Mouse (Mus musculus): Measurements from ENCODE around the gene Tm4sf20. TPM values are rescaled to one million over a fixed set of nuclear protein-coding genes. Genes with fewer than 3 reads are reported as not detected.

Gene Tm4sf20
- polyA plus RNA-seq, 1 experiment from 2014 or later: not detected

GRCm38 (mm10) chr1:82743962-82744361 is 24.3 kb downstream of the Tm4sf20 start:
- Histone ChIP-seq H3K4me3 (no peak overlapping the region), H3K4me2 (no peak overlapping the region), H3K36me3 (peaks cover 34% of the 10 kb centered on the region), H3K9ac (no peak overlapping the region), H3K27ac (0 out of 2 replicates have a peak overlapping the region, but pooled peaks have one; percentile 27), H3K4me1 (replicated peaks) (peaks cover 4% of the 10 kb centered on the region; the same call in 1 of the 2 replicates), H3K27me3 (no peaks in the 10 kb centered on the region), H3K9me3 (replicated peaks) (no peaks in the 10 kb centered on the region)
- no peak for ATAC-seq (replicated peaks; ENCODE audit: insufficient number of reproducible peaks, insufficient read depth, low FRiP score, low read depth)
- WGBS: 77% methylated on average over 3 of the region's 3 CpGs

GRCm38 (mm10) chr1:82741539-82741938 is 26.7 kb downstream of the Tm4sf20 start:
- no peaks in the 10 kb centered on the region for H3K9me3 ChIP-seq (replicated peaks)
- WGBS: 79% methylated on average over 7 of the region's 7 CpGs
- no peaks in the 10 kb centered on the region for H3K27me3 ChIP-seq
- no peak overlapping the region for H3K27ac ChIP-seq
- H3K4me2 ChIP-seq: no peak overlapping the region
- no peak overlapping the region for H3K9ac ChIP-seq
- H3K36me3 ChIP-seq: peaks cover 31% of the 10 kb centered on the region
- no peak overlapping the region for H3K4me3 ChIP-seq
- H3K4me1 ChIP-seq (replicated peaks): peaks cover 4% of the 10 kb centered on the region; the same call in 1 of the 2 replicates
- ATAC-seq (replicated peaks; ENCODE audit: insufficient number of reproducible peaks, insufficient read depth, low FRiP score, low read depth): no peak

- Histone ChIP-seq H3K9ac (no peak overlapping the region), H3K4me2 (no peak overlapping the region), H3K4me3 (no peak overlapping the region), H3K4me1 (replicated peaks) (peaks cover 4% of the 10 kb centered on the region; the same call in 1 of the 2 replicates), H3K36me3 (peaks cover 53% of the 10 kb centered on the region), H3K27me3 (no peaks in the 10 kb centered on the region), H3K9me3 (replicated peaks) (no peaks in the 10 kb centered on the region), H3K27ac (no peak overlapping the region)
- 84% methylated on average over 1 of the region's 1 CpGs for WGBS
- ATAC-seq (replicated peaks; ENCODE audit: insufficient number of reproducible peaks, insufficient read depth, low FRiP score, low read depth): no peak
Measured at GRCm38 (mm10) chr1:82738066-82738465, 30.2 kb downstream of the Tm4sf20 start.

GRCm38 (mm10) chr1:82733357-82733756 is 34.9 kb downstream of the Tm4sf20 start:
- Histone ChIP-seq H3K4me1 (replicated peaks) (no peaks in the 10 kb centered on the region), H3K27ac (no peak overlapping the region), H3K36me3 (peaks cover 73% of the 10 kb centered on the region), H3K4me3 (no peak overlapping the region), H3K27me3 (no peaks in the 10 kb centered on the region), H3K4me2 (no peak overlapping the region), H3K9ac (no peak overlapping the region), H3K9me3 (replicated peaks) (no peaks in the 10 kb centered on the region)
- no peak for ATAC-seq (replicated peaks; ENCODE audit: insufficient number of reproducible peaks, insufficient read depth, low FRiP score, low read depth)
- 95% methylated on average over 1 of the region's 1 CpGs for WGBS

- H3K9me3 ChIP-seq (replicated peaks): no peaks in the 10 kb centered on the region
- no peak overlapping the region for H3K9ac ChIP-seq
- H3K4me1 ChIP-seq (replicated peaks): peaks cover 9% of the 10 kb centered on the region
- H3K36me3 ChIP-seq: peaks cover 30% of the 10 kb centered on the region
- H3K27ac ChIP-seq: no peak overlapping the region
- 83% methylated on average over 5 of the region's 5 CpGs for WGBS
- H3K27me3 ChIP-seq: peaks cover 14% of the 10 kb centered on the region
- H3K4me3 ChIP-seq: no peak overlapping the region
- peak overlapping the region; percentile 85; the same call in 1 of the 2 replicates for H3K4me2 ChIP-seq
- no peak for ATAC-seq (replicated peaks; ENCODE audit: insufficient number of reproducible peaks, insufficient read depth, low FRiP score, low read depth)
Measured at GRCm38 (mm10) chr1:82726482-82726881, 41.8 kb downstream of the Tm4sf20 start.

GRCm38 (mm10) chr1:82725875-82726185 is 42.4 kb downstream of the Tm4sf20 start:
- Histone ChIP-seq H3K27ac (no peak overlapping the region), H3K4me2 (peak overlapping the region; percentile 85), H3K4me3 (peak overlapping the region; percentile 83), H3K9me3 (replicated peaks) (no peaks in the 10 kb centered on the region), H3K27me3 (peaks cover 20% of the 10 kb centered on the region), H3K9ac (peak overlapping the region; percentile 95), H3K4me1 (replicated peaks) (peaks cover 9% of the 10 kb centered on the region), H3K36me3 (peaks cover 23% of the 10 kb centered on the region)
- WGBS: 42% methylated on average over 4 of the region's 4 CpGs
- no peak for ATAC-seq (replicated peaks; ENCODE audit: insufficient number of reproducible peaks, insufficient read depth, low FRiP score, low read depth)

GRCm38 (mm10) chr1:82725026-82725874 is 43.0 kb downstream of the Tm4sf20 start:
- Histone ChIP-seq H3K36me3 (peaks cover 18% of the 10 kb centered on the region), H3K27me3 (peaks cover 20% of the 10 kb centered on the region), H3K9ac (peak overlapping the region; percentile 95), H3K9me3 (replicated peaks) (no peaks in the 10 kb centered on the region), H3K4me2 (peak overlapping the region; percentile 85), H3K4me1 (replicated peaks) (peaks cover 9% of the 10 kb centered on the region), H3K4me3 (peak overlapping the region; percentile 83), H3K27ac (peak overlapping the region; percentile 81)
- WGBS: under 1% methylated on average over 37 of the region's 37 CpGs
- ATAC-seq (replicated peaks; ENCODE audit: insufficient number of reproducible peaks, insufficient read depth, low FRiP score, low read depth): peak; percentile 96

GRCm38 (mm10) chr1:82724339-82725025 is 43.8 kb downstream of the Tm4sf20 start, which contains the start of gene Mff:
Mff (plus strand) TSS chr1:82724890.
- Histone ChIP-seq H3K9ac (peak within 1 kb of the TSS; percentile 95), H3K9me3 (replicated peaks) (no peaks in the 10 kb centered on the region), H3K36me3 (peaks cover 11% of the 10 kb centered on the region), H3K4me3 (peak within 1 kb of the TSS; percentile 83), H3K27ac (peak within 1 kb of the TSS; percentile 81), H3K27me3 (peaks cover 20% of the 10 kb centered on the region), H3K4me2 (peak within 1 kb of the TSS; percentile 85), H3K4me1 (replicated peaks) (peaks cover 9% of the 10 kb centered on the region)
- 9% methylated on average over 38 of the region's 38 CpGs for WGBS
- peak; percentile 97 for ATAC-seq (replicated peaks; ENCODE audit: insufficient number of reproducible peaks, insufficient read depth, low FRiP score, low read depth)

GRCm38 (mm10) chr1:82717816-82718512 is 50.3 kb downstream of the Tm4sf20 start:
- no peak for ATAC-seq (replicated peaks; ENCODE audit: insufficient number of reproducible peaks, insufficient read depth, low FRiP score, low read depth)
- no peak overlapping the region for H3K27ac ChIP-seq
- no peaks in the 10 kb centered on the region for H3K9me3 ChIP-seq (replicated peaks)

More at GRCm38 (mm10) chr1:82717816-82718512, 50.3 kb downstream of the Tm4sf20 start:
- Histone ChIP-seq H3K4me3 (no peak overlapping the region), H3K4me2 (no peak overlapping the region), H3K9ac (no peak overlapping the region), H3K27me3 (peaks cover 13% of the 10 kb centered on the region), H3K36me3 (no peaks in the 10 kb centered on the region), H3K4me1 (replicated peaks) (no peaks in the 10 kb centered on the region)
- WGBS: 55% methylated on average over 9 of the region's 9 CpGs

Data from heart, embryonic 15.5 days (tissue).